Mouse (Mus musculus) megakaryocyte, embryonic 14.5 days (primary cell): ENCODE measurements at regions not wholly inside any gene's neighbourhood (a gene's known extent, or its start where the extent isn't known, plus 50 kb on each side); places are given as distances from the start of the nearest gene placed in this dataset.

ENCODE experiments used
- H3K27me3 ChIP-seq: replicated peaks from 2 replicates; pipeline ENCODE3; 2012; ENCODE audit warnings: inconsistent platforms
- H3K36me3 ChIP-seq: replicated peaks from 2 replicates; pipeline ENCODE3; 2012; ENCODE audit warnings: low read length, inconsistent platforms, mixed read lengths
- H3K4me1 ChIP-seq: 2 replicates; pipeline ENCODE4 v1.6.1; 2012; ENCODE audit warnings: inconsistent platforms
- H3K4me3 ChIP-seq: replicated peaks from 2 replicates; pipeline ENCODE3; 2012; ENCODE audit warnings: moderate library complexity, mild to moderate bottlenecking, inconsistent platforms
- H3K9me3 ChIP-seq: 2 replicates; pipeline ENCODE4 v1.6.1; 2012; ENCODE audit warnings: inconsistent platforms
- FLI1 ChIP-seq: IDR thresholded peaks from 2 replicates; pipeline ENCODE4 v1.6.1; 2012; ENCODE audit warnings: low read length, inconsistent platforms, mixed read lengths
- GATA1 ChIP-seq: IDR thresholded peaks from 3 replicates; pipeline ENCODE4 v1.6.1; 2012; ENCODE audit warnings: mixed read lengths, low read length, inconsistent platforms, borderline replicate concordance

GRCm38 (mm10) chr4:106859476-106859875 is 51.0 kb upstream of the Ssbp3 start:
- H3K9me3 ChIP-seq: peaks cover 6% of the 10 kb centered on the region
- TF ChIP-seq GATA1: no peak
- TF ChIP-seq FLI1: no peak
- no peak overlapping the region for H3K4me3 ChIP-seq
- peaks cover 6% of the 10 kb centered on the region for H3K27me3 ChIP-seq
- H3K36me3 ChIP-seq: no peaks in the 10 kb centered on the region
- peaks cover 72% of the 10 kb centered on the region for H3K4me1 ChIP-seq

- peaks cover 6% of the 10 kb centered on the region for H3K27me3 ChIP-seq
- peaks cover 68% of the 10 kb centered on the region for H3K4me1 ChIP-seq
- TF ChIP-seq FLI1 (no peak), GATA1 (no peak)
- H3K4me3 ChIP-seq: no peak overlapping the region
- peaks cover 6% of the 10 kb centered on the region for H3K9me3 ChIP-seq
- no peaks in the 10 kb centered on the region for H3K36me3 ChIP-seq
Observed at GRCm38 (mm10) chr4:106858357-106859088, 52.0 kb upstream of the Ssbp3 start.

GRCm38 (mm10) chr4:106855771-106856170 is 51.0 kb upstream of the Acot11 start:
- Histone ChIP-seq H3K27me3 (peaks cover 6% of the 10 kb centered on the region), H3K36me3 (no peaks in the 10 kb centered on the region), H3K4me1 (peaks cover 53% of the 10 kb centered on the region), H3K9me3 (peaks cover 6% of the 10 kb centered on the region), H3K4me3 (no peak overlapping the region)
- TF ChIP-seq FLI1 (no peak), GATA1 (no peak)

GRCm38 (mm10) chr4:106854361-106855309 is 49.8 kb upstream of the Acot11 start:
- Histone ChIP-seq H3K27me3 (peaks cover 6% of the 10 kb centered on the region), H3K36me3 (no peaks in the 10 kb centered on the region), H3K4me3 (no peak overlapping the region), H3K4me1 (peaks cover 56% of the 10 kb centered on the region), H3K9me3 (peaks cover 6% of the 10 kb centered on the region)
- no peak for TF ChIP-seq FLI1
- no peak for TF ChIP-seq GATA1
